Mouse (Mus musculus): ENCODE measurements around the gene Lrrc61. TPM values are rescaled to one million over a fixed set of nuclear protein-coding genes. Genes with fewer than 3 reads are reported as not detected.

Lrrc61 gene
- polyA plus RNA-seq, 1 experiment: 0.05 TPM

GRCm38 (mm10) chr6:48594043-48594738, 39.6 kb downstream of the Lrrc61 start:
- peaks cover 16% of the 10 kb centered on the region for H3K9me3 ChIP-seq (ENCODE audit: control insufficient read depth, low read length)
- H3K36me3 ChIP-seq (ENCODE audit: control insufficient read depth): peaks cover 20% of the 10 kb centered on the region
- no peaks in the 10 kb centered on the region; the same call in 1 of the 2 replicates for H3K27me3 ChIP-seq (ENCODE audit: control insufficient read depth)
- peak overlapping the region; percentile 66 for H3K4me3 ChIP-seq (replicated peaks)
- TF ChIP-seq GATA1 (IDR thresholded peaks at IDR 0.05; ENCODE audit: low read length) (no peak), TAL1 (IDR thresholded peaks at IDR 0.05; ENCODE audit: low read length) (no peak)
- H3K4me1 ChIP-seq (ENCODE audit: control insufficient read depth): peaks cover 20% of the 10 kb centered on the region

GRCm38 (mm10) chr6:48595278-48595677, 40.7 kb downstream of the Lrrc61 start:
- no peaks in the 10 kb centered on the region; the same call in 1 of the 2 replicates for H3K27me3 ChIP-seq (ENCODE audit: control insufficient read depth)
- no peak overlapping the region for H3K4me3 ChIP-seq (replicated peaks)
- TF ChIP-seq GATA1 (IDR thresholded peaks at IDR 0.05; ENCODE audit: low read length): no peak
- no peak for TF ChIP-seq TAL1 (IDR thresholded peaks at IDR 0.05; ENCODE audit: low read length)
- H3K9me3 ChIP-seq (ENCODE audit: control insufficient read depth, low read length): peaks cover 16% of the 10 kb centered on the region
- peaks cover 24% of the 10 kb centered on the region for H3K4me1 ChIP-seq (ENCODE audit: control insufficient read depth)
- peaks cover 20% of the 10 kb centered on the region for H3K36me3 ChIP-seq (ENCODE audit: control insufficient read depth)

DNA sequence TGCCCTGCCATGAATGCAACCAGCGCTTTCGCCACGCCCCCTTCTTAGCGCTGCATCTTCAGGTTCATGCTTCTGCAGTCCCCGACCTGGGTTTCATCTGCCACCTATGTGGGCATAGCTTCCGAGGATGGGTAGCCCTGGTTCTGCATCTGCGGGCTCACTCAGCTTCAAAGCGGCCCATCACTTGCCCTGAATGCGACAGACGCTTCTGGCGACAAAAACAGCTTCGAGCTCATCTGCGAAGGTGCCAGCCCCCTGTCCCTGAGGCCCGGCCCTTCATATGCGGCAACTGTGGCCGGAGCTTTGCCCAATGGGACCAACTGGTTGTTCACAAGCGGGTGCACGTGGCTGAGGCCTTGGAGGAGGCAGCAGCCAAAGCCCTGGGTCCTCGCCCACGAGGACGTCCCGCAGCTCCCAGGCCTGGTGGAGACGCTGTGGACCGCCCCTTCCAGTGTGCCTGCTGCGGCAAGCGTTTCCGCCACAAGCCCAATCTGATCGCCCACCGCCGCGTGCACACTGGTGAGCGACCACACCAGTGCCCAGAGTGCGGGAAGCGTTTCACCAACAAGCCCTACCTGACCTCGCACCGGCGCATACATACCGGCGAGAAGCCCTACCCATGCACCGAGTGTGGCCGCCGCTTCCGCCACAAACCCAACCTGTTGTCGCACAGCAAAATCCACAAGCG, 42.1 kb downstream of the Lrrc61 start:
- H3K27me3 ChIP-seq (ENCODE audit: control insufficient read depth): no peaks in the 10 kb centered on the region; the same call in 1 of the 2 replicates
- peaks cover 20% of the 10 kb centered on the region for H3K36me3 ChIP-seq (ENCODE audit: control insufficient read depth)
- peaks cover 33% of the 10 kb centered on the region for H3K4me1 ChIP-seq (ENCODE audit: control insufficient read depth)
- H3K9me3 ChIP-seq (ENCODE audit: control insufficient read depth, low read length): peaks cover 16% of the 10 kb centered on the region
- TF ChIP-seq GATA1 (IDR thresholded peaks at IDR 0.05; ENCODE audit: low read length): no peak
- H3K4me3 ChIP-seq (replicated peaks): no peak overlapping the region

DNA sequence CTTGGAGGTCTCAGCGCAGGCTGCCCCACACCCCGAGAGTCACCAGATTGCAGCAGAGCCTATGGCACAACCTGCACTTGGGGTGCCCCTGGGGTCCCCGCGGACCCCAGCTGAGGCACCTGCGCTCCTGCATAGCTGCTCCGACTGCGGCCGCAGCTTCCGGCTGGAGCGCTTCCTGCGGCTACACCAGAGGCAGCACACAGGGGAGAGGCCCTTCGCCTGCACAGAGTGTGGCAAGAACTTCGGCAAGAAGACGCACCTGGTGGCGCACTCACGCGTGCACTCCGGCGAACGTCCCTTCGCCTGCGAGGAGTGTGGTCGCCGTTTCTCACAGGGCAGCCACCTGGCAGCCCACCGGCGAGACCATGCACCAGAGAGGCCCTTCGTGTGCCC, 42.6 kb downstream of the Lrrc61 start:
- Histone ChIP-seq H3K27me3 (ENCODE audit: control insufficient read depth) (no peaks in the 10 kb centered on the region; the same call in 1 of the 2 replicates), H3K36me3 (ENCODE audit: control insufficient read depth) (peaks cover 20% of the 10 kb centered on the region), H3K4me3 (replicated peaks) (no peak overlapping the region), H3K9me3 (ENCODE audit: control insufficient read depth, low read length) (peaks cover 16% of the 10 kb centered on the region), H3K4me1 (ENCODE audit: control insufficient read depth) (peaks cover 38% of the 10 kb centered on the region)
- no peak for TF ChIP-seq GATA1 (IDR thresholded peaks at IDR 0.05; ENCODE audit: low read length)
- TF ChIP-seq TAL1 (IDR thresholded peaks at IDR 0.05; ENCODE audit: low read length): no peak

- Histone ChIP-seq H3K4me1 (ENCODE audit: control insufficient read depth) (peaks cover 27% of the 10 kb centered on the region), H3K27me3 (ENCODE audit: control insufficient read depth) (no peaks in the 10 kb centered on the region), H3K36me3 (ENCODE audit: control insufficient read depth) (peaks cover 20% of the 10 kb centered on the region), H3K9me3 (ENCODE audit: control insufficient read depth, low read length) (peaks cover 16% of the 10 kb centered on the region), H3K4me3 (replicated peaks) (no peak overlapping the region)
- no peak for TF ChIP-seq GATA1 (IDR thresholded peaks at IDR 0.05; ENCODE audit: low read length)
- no peak for TF ChIP-seq TAL1 (IDR thresholded peaks at IDR 0.05; ENCODE audit: low read length)
These were observed 46.0 kb downstream of the Lrrc61 start for GRCm38 (mm10) chr6:48600594-48600993.

DNA sequence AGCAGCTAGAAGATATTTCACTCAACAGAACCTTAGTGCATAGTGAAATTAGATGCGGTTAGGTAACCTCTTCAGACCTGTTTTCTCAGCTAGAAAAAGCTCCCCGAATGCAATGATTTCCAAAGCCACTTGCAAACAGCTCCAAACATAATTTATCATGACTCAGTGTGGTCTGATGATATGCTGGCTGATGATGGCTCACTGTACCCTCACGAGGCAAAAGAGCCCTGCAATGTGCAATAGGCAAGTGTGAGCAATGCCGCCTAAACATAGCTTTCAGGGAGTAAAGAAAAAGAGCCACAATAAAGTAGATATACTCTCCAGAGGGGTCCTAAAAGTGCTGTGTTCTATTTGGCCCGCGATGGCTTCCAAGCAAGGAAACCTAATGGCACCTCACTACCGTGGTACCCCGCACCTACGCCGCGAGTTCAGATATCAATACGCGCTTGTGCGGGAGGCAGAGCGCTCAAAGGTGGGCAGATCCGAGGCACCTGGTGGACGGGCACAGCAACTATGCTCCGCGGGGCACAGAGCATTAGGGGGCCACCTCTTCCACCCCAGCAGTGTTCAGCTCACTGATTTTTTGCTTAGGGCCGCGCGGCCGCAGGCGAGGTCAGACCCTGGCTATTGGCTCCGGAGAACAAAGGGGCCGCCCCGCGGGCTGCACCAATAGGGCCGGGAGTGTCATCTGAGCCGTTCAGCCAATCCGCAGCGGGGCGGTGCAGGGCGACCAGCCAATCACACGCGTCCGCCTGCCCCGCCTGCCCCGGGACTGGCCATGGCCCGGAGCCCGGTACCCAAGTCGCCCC, 46.9 kb downstream of the Lrrc61 start, which contains the start of gene Zfp775:
Gene Zfp775 (plus strand): TSS at position 793 of the 809 bp plus-strand sequence.
- peak within 1 kb of the TSS; percentile 75 for H3K4me3 ChIP-seq (replicated peaks)
- H3K36me3 ChIP-seq (ENCODE audit: control insufficient read depth): peaks cover 15% of the 10 kb centered on the region
- TF ChIP-seq GATA1 (IDR thresholded peaks at IDR 0.05; ENCODE audit: low read length) (no peak), TAL1 (IDR thresholded peaks at IDR 0.05; ENCODE audit: low read length) (no peak)
- H3K4me1 ChIP-seq (ENCODE audit: control insufficient read depth): peaks cover 27% of the 10 kb centered on the region
- no peaks in the 10 kb centered on the region for H3K27me3 ChIP-seq (ENCODE audit: control insufficient read depth)
- H3K9me3 ChIP-seq (ENCODE audit: control insufficient read depth, low read length): peaks cover 13% of the 10 kb centered on the region

GRCm38 (mm10) chr6:48602080-48602741, 47.6 kb downstream of the Lrrc61 start:
- Histone ChIP-seq H3K4me3 (replicated peaks) (peak overlapping the region; percentile 75), H3K4me1 (ENCODE audit: control insufficient read depth) (peaks cover 27% of the 10 kb centered on the region), H3K9me3 (ENCODE audit: control insufficient read depth, low read length) (peaks cover 6% of the 10 kb centered on the region), H3K36me3 (ENCODE audit: control insufficient read depth) (peaks cover 7% of the 10 kb centered on the region), H3K27me3 (ENCODE audit: control insufficient read depth) (no peaks in the 10 kb centered on the region)
- TF ChIP-seq TAL1 (IDR thresholded peaks at IDR 0.05; ENCODE audit: low read length) (no peak), GATA1 (IDR thresholded peaks at IDR 0.05; ENCODE audit: low read length) (no peak)

DNA sequence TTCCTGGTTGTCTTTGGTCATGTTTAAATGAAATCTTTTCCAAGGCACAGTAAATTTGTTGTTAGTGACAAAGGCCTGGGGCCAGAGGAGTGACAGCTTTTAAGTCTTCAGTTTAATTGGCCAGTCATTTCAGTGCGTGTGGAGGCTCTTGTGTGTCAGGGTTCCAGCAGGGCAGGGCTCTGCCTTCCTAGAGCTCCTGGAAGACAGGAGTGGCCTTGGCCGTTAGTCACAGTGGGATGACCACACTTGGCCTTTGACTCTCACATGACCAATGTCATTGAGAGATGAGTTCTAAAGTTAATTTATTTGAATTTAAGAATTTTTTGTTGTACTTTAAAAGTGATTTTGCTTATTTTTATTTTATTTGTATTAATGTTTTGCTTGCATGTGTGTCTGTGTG, 53.5 kb downstream of the Lrrc61 start:
- TF ChIP-seq TAL1 (IDR thresholded peaks at IDR 0.05; ENCODE audit: low read length) (no peak), GATA1 (IDR thresholded peaks at IDR 0.05; ENCODE audit: low read length) (no peak)
- H3K4me3 ChIP-seq (replicated peaks): no peak overlapping the region
- H3K27me3 ChIP-seq (ENCODE audit: control insufficient read depth): no peaks in the 10 kb centered on the region

More for the DNA sequence above, 53.5 kb downstream of the Lrrc61 start:
- Histone ChIP-seq H3K9me3 (ENCODE audit: control insufficient read depth, low read length) (no peaks in the 10 kb centered on the region), H3K36me3 (ENCODE audit: control insufficient read depth) (no peaks in the 10 kb centered on the region), H3K4me1 (ENCODE audit: control insufficient read depth) (peaks cover 3% of the 10 kb centered on the region)
